Mouse (Mus musculus): Measurements from ENCODE around the gene Cyren. TPM values are rescaled to one million over a fixed set of nuclear protein-coding genes. Genes with fewer than 3 reads are reported as not detected.

The Cyren gene
- polyA plus RNA-seq, 1 experiment: 14.5 TPM

DNA sequence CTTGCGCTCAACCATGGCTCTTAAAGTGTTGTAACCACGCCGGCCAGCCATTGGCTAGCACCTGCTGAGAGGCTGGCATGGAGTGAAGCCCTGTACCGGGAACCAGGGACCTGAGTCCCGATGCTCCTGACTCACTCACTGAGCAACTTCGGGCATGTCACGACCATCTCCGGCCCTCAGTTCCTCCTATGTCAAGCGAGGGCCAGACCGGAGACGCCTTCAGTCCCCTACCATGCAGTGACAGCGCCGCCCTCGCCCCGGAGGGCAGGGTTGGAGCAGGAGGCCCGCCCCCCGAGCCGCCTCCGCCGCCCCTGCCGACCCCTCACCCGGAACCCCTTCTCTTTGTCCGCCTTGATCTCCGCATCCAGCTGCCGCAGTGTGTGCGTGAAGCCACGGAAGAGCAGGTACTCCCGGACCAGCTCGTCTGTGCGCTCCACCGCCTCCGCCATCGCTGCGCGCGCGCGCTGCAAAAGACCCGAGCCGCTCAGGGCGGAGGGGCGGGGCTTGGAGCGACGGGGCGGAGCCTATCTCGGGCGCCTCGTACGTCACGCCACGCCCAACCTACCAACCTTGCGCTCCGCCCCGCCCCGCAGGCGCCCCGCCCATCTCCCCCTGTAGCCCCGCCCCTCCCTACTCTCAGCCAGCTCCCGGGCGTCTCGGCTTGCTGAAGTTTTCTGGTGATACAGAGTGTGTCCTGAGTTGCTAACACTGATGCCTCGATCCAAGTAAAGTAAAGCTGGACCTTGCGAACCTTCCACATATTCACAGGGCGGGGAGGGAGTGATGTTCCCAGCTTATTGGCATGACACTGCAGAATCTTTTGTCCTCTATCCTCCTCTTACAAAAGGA is 32.7 kb upstream of the Cyren start, which contains the start of gene Wdr91:
Gene Wdr91 (minus strand): TSS at position 506 of the 849 bp plus-strand sequence.
- H3K4me1 ChIP-seq: peaks cover 70% of the 10 kb centered on the region

GRCm38 (mm10) chr6:34909631-34910345 is 31.9 kb upstream of the Cyren start:
- TF ChIP-seq FLI1 (IDR thresholded peaks at IDR 0.05; ENCODE audit: low read length) (no peak), GATA1 (IDR thresholded peaks at IDR 0.05; ENCODE audit: borderline replicate concordance, low read length) (no peak)
- H3K36me3 ChIP-seq (replicated peaks; ENCODE audit: low read length): peaks cover 46% of the 10 kb centered on the region
- peaks cover 74% of the 10 kb centered on the region for H3K4me1 ChIP-seq
- H3K9me3 ChIP-seq: no peaks in the 10 kb centered on the region
- H3K4me3 ChIP-seq (replicated peaks): peak overlapping the region; percentile 99
- H3K27me3 ChIP-seq (replicated peaks): no peaks in the 10 kb centered on the region

More for the DNA sequence above, 32.7 kb upstream of the Cyren start, which contains the start of gene Wdr91:
- no peaks in the 10 kb centered on the region for H3K9me3 ChIP-seq
- H3K36me3 ChIP-seq (replicated peaks; ENCODE audit: low read length): peaks cover 38% of the 10 kb centered on the region
- TF ChIP-seq GATA1 (IDR thresholded peaks at IDR 0.05; ENCODE audit: borderline replicate concordance, low read length) (no peak), FLI1 (IDR thresholded peaks at IDR 0.05; ENCODE audit: low read length) (no peak)
- H3K4me3 ChIP-seq (replicated peaks): peak within 1 kb of the TSS; percentile 99
- no peaks in the 10 kb centered on the region for H3K27me3 ChIP-seq (replicated peaks)

DNA sequence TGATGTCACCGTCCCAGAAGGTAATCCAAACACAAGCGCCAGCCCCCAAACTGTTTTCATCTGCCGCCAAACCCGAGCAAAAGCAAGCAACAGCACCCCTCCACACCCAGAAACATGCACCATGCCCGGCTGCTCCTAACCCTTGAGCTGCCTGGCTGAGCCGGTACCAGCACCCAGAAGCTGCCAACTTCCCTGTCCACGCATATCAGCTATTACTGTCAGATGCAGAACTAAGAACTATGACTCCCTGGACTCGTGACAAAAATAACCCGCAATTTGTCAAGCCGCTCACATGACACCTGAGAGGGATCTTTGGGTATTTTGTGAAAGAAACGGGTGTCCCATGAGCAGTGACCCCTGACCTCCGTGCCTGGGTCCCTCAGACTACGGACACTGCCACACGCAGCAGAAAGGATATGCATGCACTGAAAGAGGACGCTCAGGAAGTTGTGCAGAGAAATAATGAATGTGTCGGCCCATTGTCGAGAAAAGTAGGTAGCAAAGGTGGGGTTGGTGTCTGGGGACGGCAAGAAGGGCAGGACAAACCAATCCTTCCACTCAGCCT is 29.9 kb upstream of the Cyren start:
- H3K4me1 ChIP-seq: peaks cover 82% of the 10 kb centered on the region
- TF ChIP-seq FLI1 (IDR thresholded peaks at IDR 0.05; ENCODE audit: low read length) (no peak), GATA1 (IDR thresholded peaks at IDR 0.05; ENCODE audit: borderline replicate concordance, low read length) (no peak)
- H3K36me3 ChIP-seq (replicated peaks; ENCODE audit: low read length): peaks cover 67% of the 10 kb centered on the region
- H3K4me3 ChIP-seq (replicated peaks): peak overlapping the region; percentile 77
- H3K27me3 ChIP-seq (replicated peaks): no peaks in the 10 kb centered on the region
- no peaks in the 10 kb centered on the region for H3K9me3 ChIP-seq

- H3K36me3 ChIP-seq (replicated peaks; ENCODE audit: low read length): peaks cover 73% of the 10 kb centered on the region
- no peaks in the 10 kb centered on the region for H3K27me3 ChIP-seq (replicated peaks)
- peaks cover 88% of the 10 kb centered on the region for H3K4me1 ChIP-seq
- no peak for TF ChIP-seq GATA1 (IDR thresholded peaks at IDR 0.05; ENCODE audit: borderline replicate concordance, low read length)
- no peak for TF ChIP-seq FLI1 (IDR thresholded peaks at IDR 0.05; ENCODE audit: low read length)
- H3K4me3 ChIP-seq (replicated peaks): peak overlapping the region; percentile 83
- H3K9me3 ChIP-seq: no peaks in the 10 kb centered on the region
Observed at GRCm38 (mm10) chr6:34907121-34907614, 29.3 kb upstream of the Cyren start.

DNA sequence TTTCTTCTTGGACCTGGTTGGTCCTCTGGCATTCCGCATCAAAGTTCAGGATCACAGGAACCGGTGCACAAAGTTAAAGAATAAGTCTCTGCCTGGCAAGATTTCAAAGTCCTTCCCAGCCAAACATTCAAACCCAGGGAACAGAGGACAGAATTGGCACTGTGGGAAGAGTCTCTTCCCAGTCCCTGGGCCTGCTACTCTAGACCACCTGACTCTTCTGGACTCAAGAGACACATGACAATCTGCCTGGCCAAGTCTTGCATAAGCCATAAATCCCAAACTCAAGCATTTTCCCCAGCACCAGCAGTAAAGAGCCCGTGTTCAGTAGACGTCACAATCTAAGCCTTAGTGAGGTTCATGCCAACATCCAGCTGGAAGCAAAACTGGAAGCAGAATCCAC is 28.8 kb upstream of the Cyren start:
- Histone ChIP-seq H3K27me3 (replicated peaks) (no peaks in the 10 kb centered on the region), H3K36me3 (replicated peaks; ENCODE audit: low read length) (peaks cover 78% of the 10 kb centered on the region), H3K4me3 (replicated peaks) (no peak overlapping the region), H3K9me3 (no peaks in the 10 kb centered on the region), H3K4me1 (peaks cover 92% of the 10 kb centered on the region)
- TF ChIP-seq GATA1 (IDR thresholded peaks at IDR 0.05; ENCODE audit: borderline replicate concordance, low read length) (no peak), FLI1 (IDR thresholded peaks at IDR 0.05; ENCODE audit: low read length) (no peak)

DNA sequence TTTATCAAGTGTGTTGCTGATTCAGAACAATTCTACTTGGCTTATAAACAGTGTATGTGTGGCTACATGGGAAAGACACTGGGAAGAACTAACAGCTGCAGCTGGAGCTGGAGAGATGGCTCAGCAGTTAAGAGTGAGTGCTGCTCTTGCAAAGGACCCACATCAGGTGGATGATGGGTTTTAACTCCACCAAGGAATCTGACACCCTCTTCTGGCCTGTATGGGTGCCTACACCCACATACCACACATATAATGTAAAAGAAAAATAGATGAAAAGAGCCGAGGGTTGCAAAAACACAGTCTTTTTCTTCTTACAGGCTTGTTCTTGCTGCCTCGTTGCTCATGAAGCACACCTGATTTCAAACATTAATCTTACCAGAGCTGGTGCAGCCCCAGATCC is 28.3 kb upstream of the Cyren start:
- Histone ChIP-seq H3K4me1 (peaks cover 93% of the 10 kb centered on the region), H3K36me3 (replicated peaks; ENCODE audit: low read length) (peaks cover 83% of the 10 kb centered on the region)

GRCm38 (mm10) chr6:34904361-34904760 is 26.5 kb upstream of the Cyren start:
- no peaks in the 10 kb centered on the region for H3K27me3 ChIP-seq (replicated peaks)
- peaks cover 98% of the 10 kb centered on the region for H3K4me1 ChIP-seq
- peaks cover 99% of the 10 kb centered on the region for H3K36me3 ChIP-seq (replicated peaks; ENCODE audit: low read length)
- H3K4me3 ChIP-seq (replicated peaks): no peak overlapping the region
- TF ChIP-seq FLI1 (IDR thresholded peaks at IDR 0.05; ENCODE audit: low read length) (no peak), GATA1 (IDR thresholded peaks at IDR 0.05; ENCODE audit: borderline replicate concordance, low read length) (no peak)
- H3K9me3 ChIP-seq: no peaks in the 10 kb centered on the region

More for the DNA sequence above, 28.3 kb upstream of the Cyren start:
- TF ChIP-seq GATA1 (IDR thresholded peaks at IDR 0.05; ENCODE audit: borderline replicate concordance, low read length): no peak
- TF ChIP-seq FLI1 (IDR thresholded peaks at IDR 0.05; ENCODE audit: low read length): no peak
- Histone ChIP-seq H3K27me3 (replicated peaks) (no peaks in the 10 kb centered on the region), H3K9me3 (no peaks in the 10 kb centered on the region), H3K4me3 (replicated peaks) (no peak overlapping the region)

- Histone ChIP-seq H3K27me3 (replicated peaks) (no peaks in the 10 kb centered on the region), H3K4me1 (peaks cover 98% of the 10 kb centered on the region), H3K36me3 (replicated peaks; ENCODE audit: low read length) (peaks cover 99% of the 10 kb centered on the region), H3K4me3 (replicated peaks) (no peak overlapping the region), H3K9me3 (no peaks in the 10 kb centered on the region)
- TF ChIP-seq GATA1 (IDR thresholded peaks at IDR 0.05; ENCODE audit: borderline replicate concordance, low read length): no peak
- no peak for TF ChIP-seq FLI1 (IDR thresholded peaks at IDR 0.05; ENCODE audit: low read length)
Observed at GRCm38 (mm10) chr6:34903851-34904250, 26.0 kb upstream of the Cyren start.

GRCm38 (mm10) chr6:34903441-34903840 is 25.6 kb upstream of the Cyren start:
- no peaks in the 10 kb centered on the region for H3K9me3 ChIP-seq
- peaks cover 97% of the 10 kb centered on the region for H3K4me1 ChIP-seq
- no peaks in the 10 kb centered on the region for H3K27me3 ChIP-seq (replicated peaks)
- TF ChIP-seq FLI1 (IDR thresholded peaks at IDR 0.05; ENCODE audit: low read length): no peak
- TF ChIP-seq GATA1 (IDR thresholded peaks at IDR 0.05; ENCODE audit: borderline replicate concordance, low read length): no peak
- H3K4me3 ChIP-seq (replicated peaks): no peak overlapping the region
- H3K36me3 ChIP-seq (replicated peaks; ENCODE audit: low read length): peaks cover 98% of the 10 kb centered on the region
